Mouse (Mus musculus) bone marrow, adult 2 months (tissue): ENCODE results near the gene Scand1.

Experiments used
- CTCF ChIP-seq: fragments of 200-500 bp; IDR thresholded peaks from 2 replicates; pipeline ENCODE4 v1.5.1; 2011; ENCODE audit warnings: low read length, control low read depth; ENCODE audit not compliant: control insufficient read depth, insufficient read depth
- POLR2A ChIP-seq: fragments of 200-500 bp; IDR thresholded peaks from 2 replicates; pipeline ENCODE4 v1.6.1; 2011; ENCODE audit warnings: low read depth, mild to moderate bottlenecking, control low read depth, low read length, borderline replicate concordance; ENCODE audit not compliant: control insufficient read depth

DNA sequence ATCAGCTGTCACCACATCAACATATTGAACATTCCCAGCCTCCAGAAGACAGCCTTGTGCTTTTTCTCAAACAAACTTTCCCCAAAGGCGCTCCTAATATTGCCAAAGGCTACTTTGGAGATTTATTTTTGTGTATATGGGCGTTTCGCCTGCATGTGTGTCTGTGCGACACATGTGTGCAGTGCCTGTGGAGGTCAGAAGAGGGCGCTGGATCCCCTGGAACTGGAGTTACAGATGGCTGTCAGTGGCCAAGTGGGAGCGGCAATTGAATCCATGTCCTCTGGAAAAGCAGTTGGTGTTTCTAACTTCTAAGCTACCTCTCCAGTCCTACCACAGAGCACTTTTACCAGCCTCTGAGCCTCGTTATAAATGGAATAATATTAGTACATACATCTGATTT, 38.7 kb upstream of the Scand1 start:
- TF ChIP-seq POLR2A (no peak), CTCF (peak; percentile 20; the same call in 1 of the 2 replicates)
